Mouse (Mus musculus): ENCODE measurements at regions not wholly inside any gene's neighbourhood (a gene's known extent, or its start where the extent isn't known, plus 50 kb on each side); places are given as distances from the start of the nearest gene placed in this dataset.
A peak's percentile ranks its signal among the peaks of the same experiment; 100 is the strongest.

DNA sequence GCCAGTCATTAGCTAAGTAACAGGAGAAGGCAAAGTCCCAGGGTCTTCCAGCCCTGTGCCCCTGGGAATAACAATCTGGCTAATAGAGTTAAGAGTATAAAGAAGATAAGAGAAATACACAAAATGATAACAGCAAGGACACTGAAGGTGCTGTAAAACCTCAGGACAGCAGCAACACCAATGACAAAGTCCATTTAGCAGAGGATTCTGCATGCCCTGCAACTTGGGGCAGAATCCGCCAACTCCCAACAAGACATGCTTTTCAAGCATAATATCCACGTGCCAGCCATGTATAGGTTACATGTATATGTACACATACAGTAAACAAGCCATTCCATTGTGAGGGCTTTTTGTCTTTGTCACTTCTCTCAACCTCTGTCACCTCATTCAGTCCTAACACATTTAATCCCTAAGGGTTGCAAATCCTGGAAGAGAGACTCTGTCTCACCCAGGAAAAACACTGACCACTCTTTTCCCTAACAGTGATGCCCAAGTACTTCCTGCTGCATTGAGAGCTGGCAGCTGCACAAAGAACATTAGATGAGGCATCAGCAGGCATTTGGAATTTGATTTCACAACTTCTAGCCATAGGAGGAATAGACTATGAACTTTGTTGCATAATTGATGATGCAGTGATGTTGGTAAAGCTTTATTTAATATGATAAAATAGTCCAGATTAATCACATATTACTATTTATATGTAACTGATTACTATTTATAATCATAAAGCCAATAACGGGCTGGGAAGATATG is 105.8 kb upstream of the Slc4a7 start:
- DNase-seq (ENCODE audit: low spot score in 2 of 2), result no peak

DNA sequence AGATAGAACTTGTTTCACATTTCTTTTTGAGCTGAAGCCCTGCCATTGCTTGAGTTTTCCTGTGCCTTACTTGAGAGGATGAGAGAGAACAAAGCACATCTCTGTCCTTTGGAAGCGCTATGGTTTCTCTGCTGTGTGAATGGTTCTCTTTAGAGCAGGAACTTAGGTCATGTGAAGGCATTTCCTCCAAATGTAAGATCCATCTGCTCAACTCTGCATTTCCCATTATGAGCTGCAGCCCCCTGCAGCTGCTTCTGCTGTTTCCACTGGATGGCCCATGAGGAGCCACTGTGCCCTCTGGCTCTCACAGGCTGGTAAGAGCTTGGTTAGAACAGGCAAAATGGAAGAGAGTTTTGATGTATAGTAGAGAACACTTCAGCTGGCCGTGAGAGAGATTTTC is 102.5 kb upstream of the Slc4a7 start:
- no peak for DNase-seq (ENCODE audit: low spot score in 2 of 2)

DNA sequence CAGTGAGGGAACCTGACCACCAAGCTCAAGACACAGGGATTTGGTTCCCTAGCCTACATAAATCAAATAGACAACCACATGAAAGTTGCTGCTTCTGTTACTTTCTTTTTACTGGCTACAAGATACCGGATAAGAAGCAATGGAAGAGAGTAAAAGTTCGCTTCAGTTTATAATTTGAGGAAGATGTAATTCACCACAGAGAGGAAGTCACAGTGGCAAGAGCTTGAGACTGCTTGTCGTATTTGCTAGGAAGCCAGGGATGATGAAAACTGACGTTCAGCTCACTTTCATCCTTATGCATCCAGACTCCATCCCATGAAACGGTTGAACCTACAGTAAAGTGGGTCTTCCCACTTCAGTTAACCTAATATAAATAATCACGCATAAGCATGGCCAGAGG is 102.1 kb upstream of the Slc4a7 start:
- DNase-seq (ENCODE audit: low spot score in 2 of 2), result no peak

DNA sequence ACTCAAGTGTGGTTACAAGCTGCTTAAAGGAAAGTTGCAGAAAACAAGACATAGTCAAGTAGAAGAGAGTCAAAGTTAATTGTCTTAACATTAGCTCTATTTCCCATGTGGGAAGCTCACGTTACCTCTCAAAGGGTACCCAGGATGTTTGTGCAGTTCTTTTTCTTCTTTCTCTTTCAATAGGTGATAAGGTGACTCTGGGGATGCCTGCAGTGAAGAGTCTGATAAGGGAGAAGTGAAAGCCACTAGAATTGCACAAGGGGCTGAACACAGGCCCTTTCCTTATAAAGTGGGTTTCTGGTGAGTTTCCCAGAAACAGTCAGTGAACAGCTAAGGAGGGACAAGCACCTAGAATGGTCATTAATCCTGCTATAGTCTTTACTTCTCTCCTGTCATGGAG is 98.6 kb upstream of the Slc4a7 start:
- DNase-seq (ENCODE audit: low spot score in 2 of 2), result no peak

DNA sequence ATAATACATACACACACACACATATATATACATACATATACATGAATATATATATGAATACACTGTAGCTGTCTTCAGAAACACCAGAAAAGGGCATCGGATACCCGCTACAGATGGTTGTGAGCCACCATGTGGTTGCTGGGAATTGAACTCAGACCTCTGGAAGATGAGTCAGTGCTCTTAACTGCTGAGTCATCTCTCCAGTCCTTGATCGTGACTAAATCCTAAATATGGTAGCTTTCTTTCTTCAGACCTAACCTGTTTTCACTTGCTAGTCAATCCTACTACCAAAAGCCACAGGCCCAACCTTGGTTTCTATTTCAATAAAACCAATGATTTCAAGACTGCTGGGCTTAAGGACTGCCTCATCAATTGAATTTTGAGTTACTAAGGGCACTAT is 95.0 kb upstream of the Slc4a7 start:
- no peak for DNase-seq (ENCODE audit: low spot score in 2 of 2)

DNA sequence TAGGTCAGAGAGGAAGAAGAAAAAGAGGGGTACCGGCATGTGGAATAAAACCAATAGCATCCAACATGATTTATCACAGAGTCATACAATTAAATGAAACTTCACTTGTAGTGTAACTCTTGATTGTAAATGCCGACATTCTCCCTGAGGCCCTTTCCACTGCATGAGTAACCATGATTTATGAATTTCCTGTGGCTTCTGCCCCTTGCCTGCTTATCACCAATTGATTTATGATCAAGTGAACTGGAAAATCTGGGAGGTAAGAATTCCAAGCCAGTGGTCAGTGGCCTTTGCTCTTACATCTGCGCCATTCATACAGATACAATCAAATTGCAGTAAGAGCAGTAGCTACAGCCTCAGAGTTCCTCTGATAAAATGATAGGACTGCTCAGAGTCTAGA is 89.8 kb upstream of the Slc4a7 start:
- DNase-seq (ENCODE audit: low spot score in 2 of 2), result no peak

DNA sequence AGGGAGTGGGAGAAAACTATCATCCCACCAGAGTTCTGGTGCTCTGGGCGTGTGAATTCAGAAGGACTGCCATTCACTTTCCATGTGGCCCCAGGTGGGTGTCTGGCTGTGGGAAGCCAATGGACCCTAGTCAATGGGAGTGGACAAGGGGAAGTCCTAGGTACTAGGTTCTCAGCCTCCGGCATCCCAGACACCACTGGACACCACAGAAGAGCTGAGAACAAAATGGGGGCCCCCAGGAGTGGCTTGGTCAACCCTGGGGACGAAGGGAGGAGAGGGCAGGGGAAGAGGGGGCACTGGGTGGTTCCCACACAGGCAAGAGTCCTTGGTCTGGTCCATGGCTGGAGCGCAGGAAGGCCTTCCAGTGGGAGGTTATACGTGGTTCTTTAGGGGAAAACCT is 81.8 kb upstream of the Slc4a7 start:
- no peak for DNase-seq (ENCODE audit: low spot score in 2 of 2)

DNA sequence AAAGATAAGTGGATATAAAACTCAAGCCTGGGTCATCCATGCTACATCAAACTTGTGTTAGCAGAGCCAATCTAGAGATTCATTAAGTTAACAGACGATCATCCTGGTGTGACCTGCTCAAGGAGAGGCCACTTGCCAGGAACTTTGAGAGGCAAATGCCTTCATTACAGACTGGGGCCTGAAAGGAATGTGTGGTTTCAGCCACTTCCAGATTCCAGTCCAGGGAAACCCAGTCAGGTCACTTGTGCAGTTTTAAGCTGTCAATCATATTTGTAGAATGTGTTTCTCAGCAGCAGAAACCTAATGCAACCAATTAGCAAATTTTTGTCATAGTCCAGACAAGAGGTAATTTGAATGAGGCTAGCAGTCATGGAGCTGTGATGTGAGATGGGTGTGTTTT is 73.4 kb upstream of the Slc4a7 start:
- DNase-seq (ENCODE audit: low spot score in 2 of 2), result no peak

DNA sequence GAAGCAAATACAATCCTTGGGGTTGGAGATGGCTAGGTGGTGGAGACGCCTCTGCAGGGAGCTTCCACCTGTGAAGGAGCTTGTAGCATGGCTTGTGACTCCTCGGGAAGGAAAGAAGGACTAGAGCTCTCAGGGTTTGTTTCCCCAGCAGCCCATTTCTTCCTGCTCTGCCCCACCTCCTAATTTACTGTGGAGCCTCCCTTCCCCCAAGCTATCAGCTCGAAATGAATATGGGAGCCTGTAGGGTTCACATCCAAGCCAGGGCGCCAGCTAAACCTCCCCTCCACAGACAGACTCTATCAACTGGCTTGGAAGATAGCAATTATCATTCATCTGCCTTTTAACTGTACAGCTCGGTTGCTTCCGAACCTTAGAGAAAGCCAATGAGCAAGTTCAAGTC is 70.3 kb upstream of the Slc4a7 start:
- no peak for DNase-seq (ENCODE audit: low spot score in 2 of 2)

DNA sequence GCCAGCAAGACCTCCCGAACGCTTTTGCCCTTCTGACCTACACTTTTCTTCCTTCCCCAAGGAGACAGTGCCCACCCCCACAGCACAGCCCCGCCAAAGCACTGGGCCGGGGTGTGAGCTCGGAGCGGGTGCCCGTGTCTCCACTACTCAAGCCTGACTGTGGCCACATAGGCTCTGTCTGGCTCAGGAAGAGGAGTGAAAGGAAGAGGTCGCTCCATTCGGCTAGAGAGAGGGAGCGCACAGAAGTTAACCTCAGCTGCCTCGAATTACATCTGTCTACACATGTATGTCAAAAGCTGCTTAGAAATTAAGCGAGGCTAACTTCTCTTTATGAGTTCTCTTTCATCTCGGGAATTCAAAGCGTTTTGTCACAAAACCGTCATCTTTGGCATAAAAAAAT is 69.6 kb upstream of the Slc4a7 start:
- DNase-seq (ENCODE audit: low spot score in 2 of 2), result peak; percentile 5 to 22

DNA sequence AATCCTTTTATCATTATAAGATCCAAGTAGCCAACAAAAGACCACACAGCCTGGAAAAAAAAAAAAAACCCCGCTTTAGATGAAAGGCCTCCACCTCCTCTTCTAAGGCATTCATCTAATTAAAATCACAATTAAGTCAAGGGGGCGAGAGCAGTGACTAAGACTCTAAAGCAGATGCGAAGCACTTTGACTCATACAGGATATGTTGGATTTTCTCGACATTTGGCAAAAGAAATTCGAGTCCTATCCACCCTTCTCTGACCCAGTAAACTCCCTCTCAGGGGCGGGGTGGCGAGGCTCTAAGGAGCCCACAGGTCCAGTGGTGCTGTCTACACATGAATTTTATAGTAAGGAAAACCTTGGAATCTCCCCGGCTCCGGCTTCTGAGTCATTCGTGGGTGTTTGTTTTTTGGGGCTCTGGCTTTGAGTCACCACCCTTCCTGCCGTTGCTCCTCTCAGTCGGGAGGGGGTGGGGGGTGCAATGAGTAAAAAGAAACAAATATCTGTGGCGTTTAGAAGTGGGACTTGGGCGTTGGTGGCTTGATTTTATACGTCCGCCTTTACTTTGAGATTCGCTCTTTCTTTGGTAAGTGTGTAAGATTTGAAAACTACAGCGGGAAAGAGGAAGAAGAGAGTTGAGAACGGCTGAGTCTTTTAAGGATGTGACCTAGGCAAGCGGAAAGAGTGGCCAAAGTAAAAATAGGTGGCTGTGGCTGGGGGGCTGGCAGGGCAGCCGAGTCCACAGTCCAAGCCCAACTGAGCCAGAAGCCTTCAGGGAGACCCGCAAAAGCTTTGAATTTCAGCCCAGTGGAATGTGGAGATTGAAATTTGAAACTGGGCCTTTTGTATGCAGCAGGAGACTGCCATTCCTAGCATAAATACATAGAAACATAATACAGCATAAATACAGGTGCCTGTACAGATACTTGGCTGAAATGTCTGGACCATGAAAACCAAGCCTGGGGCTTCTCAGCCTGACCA is 68.8 kb upstream of the Slc4a7 start:
- DNase-seq (ENCODE audit: low spot score in 2 of 2), result peak; percentile 11 to 35

DNA sequence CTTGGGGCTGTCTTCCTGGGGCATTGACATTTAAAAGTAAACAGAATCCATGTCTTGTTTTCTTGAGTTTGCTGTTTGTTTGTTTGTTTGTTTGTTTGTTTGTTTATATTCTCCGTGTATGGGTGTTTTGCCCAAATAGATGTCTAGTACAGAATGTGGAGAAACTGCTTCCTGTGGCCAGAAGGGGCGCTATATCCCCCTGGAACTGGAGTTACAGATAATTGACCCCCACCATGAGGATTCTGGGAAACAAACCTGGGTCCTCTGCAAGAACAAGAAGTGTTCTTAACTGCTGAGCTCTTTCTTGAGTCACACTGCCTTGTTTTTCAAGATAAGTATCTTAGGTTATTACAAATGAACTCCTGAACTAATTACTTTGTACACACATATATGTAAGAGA is 68.1 kb upstream of the Slc4a7 start:
- no peak for DNase-seq (ENCODE audit: low spot score in 2 of 2)

DNA sequence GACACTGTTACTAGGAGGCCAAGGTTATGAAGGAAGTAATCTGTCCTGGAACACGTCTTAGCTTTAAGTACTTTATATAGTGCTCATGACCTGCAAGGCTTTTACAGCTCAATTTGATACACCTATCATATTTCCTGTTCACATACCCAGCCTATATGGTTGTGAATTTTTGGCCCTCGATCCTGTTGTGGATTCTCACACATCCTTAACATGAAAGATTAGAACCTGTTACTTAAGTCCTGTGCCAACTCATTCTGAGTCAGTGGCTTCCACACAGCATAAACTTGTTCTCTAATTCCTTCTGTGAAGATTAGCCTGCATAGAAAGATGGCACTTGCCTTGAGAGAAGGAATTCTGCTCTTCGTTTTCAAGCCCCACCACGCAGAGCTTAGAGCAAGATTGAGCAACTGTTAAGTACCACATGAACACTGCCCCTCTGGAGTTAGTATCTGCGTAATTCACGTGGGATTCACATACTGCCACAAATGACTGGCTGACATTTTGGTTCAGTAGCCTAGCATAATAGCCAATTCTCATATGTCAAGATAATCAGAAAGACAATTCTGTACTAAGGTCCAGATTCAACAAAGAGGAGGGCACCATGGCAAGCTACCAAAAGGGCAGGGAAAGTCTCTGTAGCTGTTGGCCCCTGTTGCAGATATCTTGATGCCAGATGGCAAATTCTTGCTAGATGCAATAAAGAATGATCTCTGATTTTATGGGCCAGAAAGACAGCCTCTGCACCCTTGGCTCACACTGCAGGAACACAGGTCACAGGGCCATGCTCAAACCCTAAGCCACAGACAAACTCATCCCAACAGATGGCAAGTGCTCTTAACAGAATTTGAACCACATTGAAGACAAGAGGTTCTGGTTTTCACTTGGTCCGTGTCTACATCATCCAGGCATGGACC is 62.7 kb upstream of the Slc4a7 start:
- DNase-seq (ENCODE audit: low spot score in 2 of 2), result no peak

DNA sequence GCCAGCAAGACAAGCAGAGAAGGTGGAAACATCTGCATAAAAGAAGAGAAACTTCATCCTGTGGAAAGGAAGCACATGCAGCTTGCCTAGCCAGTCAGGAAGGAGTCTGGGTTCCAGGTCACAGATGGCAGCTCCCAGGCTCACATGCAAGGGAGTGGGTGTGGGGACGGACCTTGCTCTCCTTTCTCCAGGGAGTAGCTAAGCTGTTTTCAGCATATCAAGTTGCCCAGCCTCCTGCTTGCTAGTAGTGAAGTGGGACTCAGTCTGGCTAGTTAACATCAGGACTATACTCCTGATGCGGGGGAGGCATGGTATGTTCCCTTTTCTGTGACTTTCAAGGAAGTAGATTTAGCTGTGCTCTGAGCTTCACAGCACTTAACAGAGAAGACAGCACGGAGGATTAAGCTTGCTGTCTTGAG is 62.0 kb upstream of the Slc4a7 start:
- no peak for DNase-seq (ENCODE audit: low spot score in 2 of 2)

DNA sequence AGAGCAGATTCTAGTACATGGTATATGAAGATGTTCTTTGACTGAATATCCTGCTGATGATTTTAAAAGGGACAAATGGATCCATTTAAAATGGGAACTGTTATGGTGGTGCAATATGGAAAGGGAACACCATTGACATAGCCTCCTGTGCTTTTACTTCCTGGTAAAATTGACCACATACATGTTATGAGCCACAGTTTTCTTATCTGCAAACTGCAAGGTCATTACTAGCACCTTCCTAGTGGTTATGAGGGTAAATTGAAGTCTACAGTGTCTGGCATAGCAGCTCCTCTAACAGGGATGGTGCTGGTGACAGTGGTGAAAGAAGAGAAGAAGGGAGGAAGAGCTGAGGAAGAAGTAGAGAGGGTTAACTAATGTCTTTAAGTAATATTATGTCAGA is 61.5 kb upstream of the Slc4a7 start:
- no peak for DNase-seq (ENCODE audit: low spot score in 2 of 2)

DNA sequence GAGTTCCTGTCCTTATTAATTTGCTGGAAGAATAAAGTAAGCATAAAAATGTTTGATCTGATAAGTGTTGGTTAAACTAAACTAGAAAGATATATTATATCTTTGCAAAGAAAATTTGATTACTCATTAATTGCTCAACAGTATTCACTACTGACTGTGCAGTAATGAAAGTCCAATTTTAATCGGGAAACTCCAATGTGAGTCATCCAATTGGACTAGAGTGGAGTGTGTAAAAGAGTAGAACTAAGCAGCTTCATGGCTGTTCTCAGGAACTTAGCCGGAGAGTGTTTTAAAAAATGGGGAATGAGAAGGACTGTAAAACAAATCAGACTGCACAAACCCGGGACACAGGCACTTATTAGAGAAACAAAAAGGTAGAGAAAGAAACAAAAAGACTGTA is 58.5 kb upstream of the Slc4a7 start:
- no peak for DNase-seq (ENCODE audit: low spot score in 2 of 2)

DNA sequence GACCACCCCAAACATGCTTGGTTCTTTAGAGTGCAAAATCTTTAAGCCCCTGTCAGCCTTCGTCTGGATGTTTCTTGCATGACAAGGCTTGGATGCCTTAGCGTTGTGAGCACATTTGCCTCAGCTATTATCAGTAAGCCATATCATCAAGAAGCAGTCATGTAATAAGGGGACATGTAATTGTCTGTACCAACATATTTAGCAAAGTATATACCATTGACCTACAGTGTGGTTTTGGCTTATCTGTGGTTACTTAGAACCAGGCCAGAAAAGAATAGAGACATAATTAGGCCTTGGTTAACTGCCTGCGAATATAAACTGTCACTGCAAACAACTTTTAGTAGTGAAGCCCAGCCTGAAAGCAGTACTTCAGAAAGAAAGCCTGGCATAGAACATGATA is 57.0 kb upstream of the Slc4a7 start:
- DNase-seq (ENCODE audit: low spot score in 2 of 2), result no peak

Measured in thymus, postnatal 10 days (tissue).